Mouse (Mus musculus): ENCODE data around the gene Slc39a13. TPM values are rescaled to one million over a fixed set of nuclear protein-coding genes. Genes with fewer than 3 reads are reported as not detected.

The Slc39a13 gene
- polyA plus RNA-seq, 1 experiment from 2014 or later, result 32.3 TPM

DNA sequence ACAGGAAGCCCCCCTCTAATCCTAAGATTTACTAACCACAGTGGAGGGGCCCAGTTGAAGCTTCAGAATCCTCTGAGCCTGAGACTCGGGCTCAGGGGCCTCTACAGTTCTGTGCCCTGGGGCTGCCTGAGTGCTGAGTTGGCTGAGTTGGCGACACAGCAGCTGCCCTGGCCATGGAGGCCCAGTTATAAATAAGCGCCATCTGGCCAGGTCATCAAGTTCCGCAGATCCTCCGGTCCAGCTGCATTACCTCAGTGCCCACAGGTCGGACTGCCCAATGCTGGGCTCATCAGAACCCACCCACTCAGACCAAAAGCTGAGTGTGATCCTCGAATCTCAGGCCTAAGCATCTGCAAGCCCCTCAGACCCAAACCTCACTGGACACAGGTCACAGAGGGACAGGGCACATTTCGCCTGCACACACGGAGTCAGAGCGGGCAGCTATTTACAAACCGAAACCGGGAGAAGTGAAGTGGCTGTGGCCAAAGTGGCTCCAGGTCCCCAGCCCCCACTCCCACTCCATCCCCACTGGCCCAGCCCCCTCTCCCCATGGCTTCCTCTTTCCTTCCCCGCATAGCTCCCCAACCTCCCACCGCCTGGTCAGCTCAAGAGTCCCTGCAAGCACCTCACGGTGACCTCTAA lies 14.1 kb upstream of the Slc39a13 start:
- Histone ChIP-seq H3K9me3 (ENCODE audit: control insufficient read depth, low read length) (no peaks in the 10 kb centered on the region), H3K9ac (replicated peaks; ENCODE audit: low read depth, low read length) (no peak overlapping the region), H3K4me2 (ENCODE audit: low read depth, low read length) (no peak overlapping the region), H3K36me3 (ENCODE audit: control insufficient read depth, insufficient read depth, low read length) (no peaks in the 10 kb centered on the region), H3K27me3 (ENCODE audit: control insufficient read depth, insufficient read depth, low read length) (no peaks in the 10 kb centered on the region), H3K4me1 (ENCODE audit: control insufficient read depth, insufficient read depth, low read length) (no peaks in the 10 kb centered on the region), H3K27ac (ENCODE audit: low read depth, low read length) (no peak overlapping the region), H3K4me3 (ENCODE audit: low read depth, low read length) (no peak overlapping the region)
- 81% methylated on average over 15 of the region's 15 CpGs for WGBS
- ATAC-seq (ENCODE audit: low read depth), result no peak

DNA sequence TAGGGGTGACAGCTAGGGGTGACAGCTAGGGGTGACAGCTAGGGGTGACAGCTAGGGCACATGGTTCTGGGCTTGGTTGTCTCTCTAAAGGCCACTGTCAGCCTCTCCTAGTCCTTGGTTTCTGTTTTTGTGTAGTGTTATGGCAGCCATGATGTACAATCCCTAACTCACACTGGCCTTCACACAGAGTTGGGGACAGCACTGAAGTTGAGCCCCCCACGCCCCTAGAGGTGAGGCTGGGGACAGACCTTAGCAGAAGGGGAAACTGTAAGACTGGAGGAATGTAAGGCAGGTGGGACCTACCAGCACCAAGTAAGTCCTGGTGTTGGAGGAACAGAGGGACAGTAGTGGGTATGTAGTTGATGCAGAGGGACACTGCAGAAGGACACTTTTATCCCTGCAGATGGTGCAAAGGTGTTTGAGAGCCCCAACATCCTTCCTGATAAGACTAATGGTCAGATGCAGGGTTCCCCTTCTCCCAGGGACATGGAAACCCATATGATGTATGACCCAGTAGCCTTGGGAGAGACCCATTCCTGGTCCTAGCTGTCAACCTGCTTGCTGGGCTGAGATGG lies 13.2 kb upstream of the Slc39a13 start:
- Histone ChIP-seq H3K27me3 (ENCODE audit: control insufficient read depth, insufficient read depth, low read length) (no peaks in the 10 kb centered on the region), H3K9me3 (ENCODE audit: control insufficient read depth, low read length) (no peaks in the 10 kb centered on the region), H3K27ac (ENCODE audit: low read depth, low read length) (no peak overlapping the region), H3K4me2 (ENCODE audit: low read depth, low read length) (no peak overlapping the region), H3K4me3 (ENCODE audit: low read depth, low read length) (no peak overlapping the region), H3K9ac (replicated peaks; ENCODE audit: low read depth, low read length) (no peak overlapping the region), H3K4me1 (ENCODE audit: control insufficient read depth, insufficient read depth, low read length) (no peaks in the 10 kb centered on the region; the same call in 1 of the 2 replicates), H3K36me3 (ENCODE audit: control insufficient read depth, insufficient read depth, low read length) (no peaks in the 10 kb centered on the region)
- WGBS, result 65% methylated on average over 1 of the region's 1 CpGs
- ATAC-seq (ENCODE audit: low read depth), result no peak

DNA sequence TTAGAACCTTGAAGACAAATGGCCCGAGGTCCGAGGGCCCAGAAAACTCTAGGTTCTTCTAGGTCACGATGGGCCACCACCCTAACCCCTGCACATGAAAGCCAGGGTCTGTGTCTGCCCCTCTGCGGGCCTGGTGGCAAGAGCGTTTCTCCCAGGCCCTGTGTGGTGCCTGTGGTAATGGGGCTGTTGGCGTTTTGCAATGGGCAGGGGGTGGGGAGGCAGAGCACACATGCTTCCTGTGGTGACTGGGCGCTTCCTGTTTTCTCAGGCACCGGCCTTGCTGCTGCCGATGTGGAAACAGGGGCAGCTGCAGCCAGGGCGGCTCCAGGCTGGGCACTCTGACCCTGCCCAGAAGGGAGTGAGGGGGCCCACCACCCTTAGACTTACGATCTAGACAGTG lies 12.6 kb upstream of the Slc39a13 start:
- no peaks in the 10 kb centered on the region for H3K9me3 ChIP-seq (ENCODE audit: control insufficient read depth, low read length)
- H3K4me2 ChIP-seq (ENCODE audit: low read depth, low read length), result no peak overlapping the region
- no peak overlapping the region for H3K4me3 ChIP-seq (ENCODE audit: low read depth, low read length)
- no peaks in the 10 kb centered on the region for H3K27me3 ChIP-seq (ENCODE audit: control insufficient read depth, insufficient read depth, low read length)
- no peak overlapping the region for H3K27ac ChIP-seq (ENCODE audit: low read depth, low read length)
- no peak for ATAC-seq (ENCODE audit: low read depth)
- H3K36me3 ChIP-seq (ENCODE audit: control insufficient read depth, insufficient read depth, low read length), result no peaks in the 10 kb centered on the region
- no peak overlapping the region for H3K9ac ChIP-seq (replicated peaks; ENCODE audit: low read depth, low read length)
- 74% methylated on average over 11 of the region's 11 CpGs for WGBS
- no peaks in the 10 kb centered on the region; the same call in 1 of the 2 replicates for H3K4me1 ChIP-seq (ENCODE audit: control insufficient read depth, insufficient read depth, low read length)

DNA sequence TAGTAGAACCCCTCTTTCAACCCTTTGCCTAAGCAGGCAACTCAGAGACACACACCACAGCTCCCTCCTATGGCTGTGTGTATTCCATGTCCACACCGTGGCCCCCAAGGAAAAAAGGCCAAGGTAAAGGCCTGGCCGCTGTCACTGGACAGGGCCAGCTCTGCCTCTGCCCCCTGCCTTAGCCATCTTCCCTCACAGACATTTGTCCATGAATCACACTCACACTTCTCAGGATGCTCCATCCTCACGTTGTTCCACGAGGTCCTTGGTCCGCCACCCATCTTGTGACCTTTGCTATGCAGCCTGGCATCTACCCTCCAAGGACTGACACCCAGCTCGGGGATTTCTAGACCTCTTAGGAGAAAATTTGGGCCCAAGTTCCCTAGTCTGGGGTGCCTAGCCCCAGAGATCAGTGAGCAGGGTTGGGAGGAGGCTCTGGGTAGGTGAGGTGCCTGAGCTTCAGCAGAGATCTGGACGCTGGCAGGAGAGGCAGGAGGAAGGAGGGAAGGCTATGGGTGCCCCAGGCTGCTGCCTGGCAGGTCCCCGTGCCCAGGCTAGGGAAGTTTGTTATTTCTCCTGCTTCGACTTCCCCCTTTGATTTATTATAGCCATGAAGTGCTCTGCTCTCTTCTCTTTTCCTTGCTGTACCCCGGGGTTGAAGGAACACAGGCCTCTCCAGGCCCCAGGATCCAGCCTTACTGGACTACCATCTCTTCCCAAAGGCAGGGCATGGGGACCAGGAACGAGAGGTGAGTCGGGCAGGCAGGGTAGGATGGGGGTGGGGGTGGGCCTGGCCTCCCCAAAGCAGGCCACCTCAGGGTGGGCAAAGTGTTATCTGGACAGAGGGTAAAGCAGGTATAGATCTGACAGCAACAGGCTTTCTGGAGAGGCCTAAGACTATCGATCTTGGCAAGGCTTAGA lies 11.8 kb upstream of the Slc39a13 start, which contains the start of gene Spi1:
Gene Spi1, plus strand, starts transcription at position 616 of the 921 bp plus-strand sequence.
- no peak within 1 kb of the TSS for H3K9ac ChIP-seq (replicated peaks; ENCODE audit: low read depth, low read length)

DNA sequence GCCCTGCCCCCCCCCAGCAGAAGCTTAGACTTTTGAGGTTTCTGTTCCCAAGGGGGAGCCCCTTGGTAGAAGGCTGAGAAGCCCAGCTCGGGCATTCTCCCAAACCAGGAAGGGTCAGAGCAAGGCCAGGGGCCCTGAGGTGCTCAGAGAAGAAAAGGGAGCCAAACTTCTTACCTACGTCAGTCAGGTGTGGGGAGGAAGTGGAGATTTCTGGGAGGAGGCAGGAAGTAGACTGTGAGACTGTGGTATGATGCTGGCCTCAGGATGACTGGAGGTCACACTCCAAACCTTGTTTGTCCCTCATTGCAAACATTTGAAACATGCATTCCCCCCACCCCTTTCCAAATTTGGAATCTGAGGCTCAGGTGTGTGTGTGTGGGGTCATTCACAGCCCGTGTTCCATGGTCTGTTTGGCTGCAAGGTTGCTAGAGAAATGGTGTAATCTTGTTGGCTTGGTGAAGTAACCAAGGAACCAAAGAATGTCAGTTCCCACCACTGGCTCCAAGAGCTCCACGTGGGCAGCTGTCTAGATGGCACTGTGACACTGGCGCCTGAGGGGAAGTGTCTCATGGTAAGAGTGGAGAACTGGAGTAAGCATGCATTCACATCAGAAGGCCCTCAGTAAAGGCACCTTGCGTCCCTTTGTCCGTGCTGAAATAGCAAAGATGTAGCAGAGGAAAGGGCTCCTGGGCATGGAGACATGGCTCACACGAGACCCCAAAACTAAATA lies 10.7 kb upstream of the Slc39a13 start:
- WGBS, result 77% methylated on average over 8 of the region's 8 CpGs
- ATAC-seq (ENCODE audit: low read depth), result no peak
- Histone ChIP-seq H3K36me3 (ENCODE audit: control insufficient read depth, insufficient read depth, low read length) (no peaks in the 10 kb centered on the region), H3K9ac (replicated peaks; ENCODE audit: low read depth, low read length) (no peak overlapping the region), H3K4me1 (ENCODE audit: control insufficient read depth, insufficient read depth, low read length) (no peaks in the 10 kb centered on the region; the same call in 1 of the 2 replicates), H3K27me3 (ENCODE audit: control insufficient read depth, insufficient read depth, low read length) (no peaks in the 10 kb centered on the region), H3K9me3 (ENCODE audit: control insufficient read depth, low read length) (no peaks in the 10 kb centered on the region), H3K27ac (ENCODE audit: low read depth, low read length) (no peak overlapping the region), H3K4me3 (ENCODE audit: low read depth, low read length) (no peak overlapping the region), H3K4me2 (ENCODE audit: low read depth, low read length) (no peak overlapping the region)

More for the DNA sequence above, 11.8 kb upstream of the Slc39a13 start, which contains the start of gene Spi1:
- H3K4me2 ChIP-seq (ENCODE audit: low read depth, low read length), result no peak within 1 kb of the TSS
- no peaks in the 10 kb centered on the region for H3K36me3 ChIP-seq (ENCODE audit: control insufficient read depth, insufficient read depth, low read length)
- ATAC-seq (ENCODE audit: low read depth), result no peak
- no peak within 1 kb of the TSS for H3K27ac ChIP-seq (ENCODE audit: low read depth, low read length)
- no peaks in the 10 kb centered on the region for H3K27me3 ChIP-seq (ENCODE audit: control insufficient read depth, insufficient read depth, low read length)
- 77% methylated on average over 13 of the region's 13 CpGs for WGBS
- H3K9me3 ChIP-seq (ENCODE audit: control insufficient read depth, low read length), result no peaks in the 10 kb centered on the region
- no peak within 1 kb of the TSS for H3K4me3 ChIP-seq (ENCODE audit: low read depth, low read length)
- no peaks in the 10 kb centered on the region; the same call in 1 of the 2 replicates for H3K4me1 ChIP-seq (ENCODE audit: control insufficient read depth, insufficient read depth, low read length)

DNA sequence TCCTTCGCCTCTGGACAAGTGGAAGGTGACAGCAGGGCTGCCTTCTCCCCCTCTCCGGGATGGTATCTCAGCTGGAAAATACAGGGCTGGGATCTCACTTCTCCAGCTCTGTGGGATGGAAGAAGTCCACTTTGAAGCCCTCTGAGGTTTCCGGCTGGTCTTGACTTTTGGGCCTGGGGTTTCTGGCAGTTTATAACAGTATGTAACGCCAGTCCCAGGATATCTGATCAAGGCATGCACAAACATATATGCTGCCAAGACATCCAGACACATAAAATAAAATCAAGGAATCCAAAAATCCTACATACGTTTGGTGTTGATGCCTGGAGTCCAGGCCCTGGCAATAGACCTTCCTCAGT lies 8.8 kb upstream of the Slc39a13 start:
- 29% methylated on average over 5 of the region's 5 CpGs for WGBS
- Histone ChIP-seq H3K36me3 (ENCODE audit: control insufficient read depth, insufficient read depth, low read length) (no peaks in the 10 kb centered on the region), H3K27me3 (ENCODE audit: control insufficient read depth, insufficient read depth, low read length) (no peaks in the 10 kb centered on the region), H3K9ac (replicated peaks; ENCODE audit: low read depth, low read length) (peak overlapping the region; percentile 53), H3K27ac (ENCODE audit: low read depth, low read length) (no peak overlapping the region), H3K4me2 (ENCODE audit: low read depth, low read length) (peak overlapping the region; percentile 73), H3K9me3 (ENCODE audit: control insufficient read depth, low read length) (no peaks in the 10 kb centered on the region), H3K4me3 (ENCODE audit: low read depth, low read length) (peak overlapping the region; percentile 36), H3K4me1 (ENCODE audit: control insufficient read depth, insufficient read depth, low read length) (no peaks in the 10 kb centered on the region; the same call in 1 of the 2 replicates)
- ATAC-seq (ENCODE audit: low read depth), result no peak; the same call in 1 of the 2 replicates

DNA sequence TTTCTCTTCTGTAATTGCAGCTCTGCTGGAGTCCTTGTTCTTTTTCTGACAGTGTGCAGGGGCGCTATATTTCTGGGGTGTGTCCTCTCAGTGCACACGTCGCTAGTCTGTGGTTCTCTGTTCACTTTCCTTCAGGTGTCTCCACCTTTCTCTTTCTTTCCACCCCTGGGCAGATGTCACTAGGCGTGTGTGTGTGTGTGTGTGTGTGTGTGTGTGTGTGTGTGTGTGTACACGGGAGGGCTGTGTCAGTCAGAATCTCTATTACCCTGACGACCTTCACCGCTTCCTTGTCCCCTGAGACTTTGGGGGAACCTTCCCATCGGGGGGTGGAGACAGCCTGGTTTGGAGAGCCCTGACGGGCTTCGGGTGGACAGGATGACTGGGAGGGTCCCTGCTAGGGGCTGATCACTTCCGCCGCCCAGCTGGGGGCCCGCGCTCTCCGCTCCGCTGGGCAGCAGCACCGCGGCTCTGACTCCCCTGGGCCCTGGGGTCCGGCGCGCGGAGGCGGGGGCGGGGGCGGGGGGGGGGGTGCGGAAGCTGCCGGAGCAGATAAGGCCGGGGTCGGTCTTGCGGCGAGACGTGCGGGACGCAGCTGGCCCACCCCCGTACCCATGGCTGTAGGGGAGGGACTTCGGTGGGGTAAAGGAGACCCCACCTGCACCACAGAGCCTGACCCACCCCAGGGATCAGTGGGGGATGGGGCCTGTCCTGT lies 8.3 kb upstream of the Slc39a13 start:
- peak overlapping the region; percentile 53 for H3K9ac ChIP-seq (replicated peaks; ENCODE audit: low read depth, low read length)
- H3K4me3 ChIP-seq (ENCODE audit: low read depth, low read length), result peak overlapping the region; percentile 36
- no peaks in the 10 kb centered on the region for H3K36me3 ChIP-seq (ENCODE audit: control insufficient read depth, insufficient read depth, low read length)
- H3K9me3 ChIP-seq (ENCODE audit: control insufficient read depth, low read length), result no peaks in the 10 kb centered on the region
- peak; percentile 76 for ATAC-seq (ENCODE audit: low read depth)
- no peak overlapping the region for H3K27ac ChIP-seq (ENCODE audit: low read depth, low read length)
- WGBS, result under 1% methylated on average over 29 of the region's 36 CpGs
- no peaks in the 10 kb centered on the region; the same call in 1 of the 2 replicates for H3K4me1 ChIP-seq (ENCODE audit: control insufficient read depth, insufficient read depth, low read length)
- no peaks in the 10 kb centered on the region for H3K27me3 ChIP-seq (ENCODE audit: control insufficient read depth, insufficient read depth, low read length)
- peak overlapping the region; percentile 73 for H3K4me2 ChIP-seq (ENCODE audit: low read depth, low read length)

DNA sequence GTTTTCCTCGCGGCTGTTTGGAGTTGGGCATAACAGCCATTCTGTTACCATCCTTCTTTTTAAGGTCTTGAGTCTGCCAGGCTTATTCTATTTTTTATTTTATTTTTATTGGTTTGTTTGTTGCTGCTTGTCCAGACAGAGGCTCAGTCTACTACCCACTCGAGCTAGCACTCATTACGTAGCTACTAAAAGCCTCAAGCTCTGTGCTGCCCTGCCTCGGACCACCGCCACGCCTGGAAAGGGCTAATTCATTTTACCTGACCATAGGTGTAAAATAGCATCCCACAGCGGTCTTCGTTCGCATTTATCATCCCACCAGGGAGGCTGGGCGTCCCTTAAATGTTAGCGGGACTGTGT lies 7.7 kb upstream of the Slc39a13 start:
- Histone ChIP-seq H3K36me3 (ENCODE audit: control insufficient read depth, insufficient read depth, low read length) (no peaks in the 10 kb centered on the region), H3K4me1 (ENCODE audit: control insufficient read depth, insufficient read depth, low read length) (no peaks in the 10 kb centered on the region; the same call in 1 of the 2 replicates), H3K27me3 (ENCODE audit: control insufficient read depth, insufficient read depth, low read length) (no peaks in the 10 kb centered on the region), H3K4me3 (ENCODE audit: low read depth, low read length) (peak overlapping the region; percentile 36; the same call in 1 of the 2 replicates), H3K9me3 (ENCODE audit: control insufficient read depth, low read length) (no peaks in the 10 kb centered on the region), H3K9ac (replicated peaks; ENCODE audit: low read depth, low read length) (no peak overlapping the region), H3K27ac (ENCODE audit: low read depth, low read length) (no peak overlapping the region), H3K4me2 (ENCODE audit: low read depth, low read length) (peak overlapping the region; percentile 73)
- WGBS, result 13% methylated on average over 12 of the region's 12 CpGs
- peak; percentile 57; the same call in 1 of the 2 replicates for ATAC-seq (ENCODE audit: low read depth)
